Mouse (Mus musculus) lung, adult 2 months (tissue): ENCODE measurements at regions not wholly inside any gene's neighbourhood (a gene's known extent, or its start where the extent isn't known, plus 50 kb on each side); places are given as distances from the start of the nearest gene placed in this dataset.

Experiments
- CTCF ChIP-seq: fragments of 200-500 bp; IDR thresholded peaks from 2 replicates; pipeline ENCODE4 v1.5.1; 2011; ENCODE audit warnings: mild to moderate bottlenecking, low read length, control low read depth; ENCODE audit not compliant: insufficient read depth
- POLR2A ChIP-seq: fragments of 200-500 bp; IDR thresholded peaks from 2 replicates; pipeline ENCODE4 v1.6.1; 2011; ENCODE audit warnings: low read depth, mild to moderate bottlenecking, control low read depth, low read length, borderline replicate concordance; ENCODE audit errors: extremely low read depth

DNA sequence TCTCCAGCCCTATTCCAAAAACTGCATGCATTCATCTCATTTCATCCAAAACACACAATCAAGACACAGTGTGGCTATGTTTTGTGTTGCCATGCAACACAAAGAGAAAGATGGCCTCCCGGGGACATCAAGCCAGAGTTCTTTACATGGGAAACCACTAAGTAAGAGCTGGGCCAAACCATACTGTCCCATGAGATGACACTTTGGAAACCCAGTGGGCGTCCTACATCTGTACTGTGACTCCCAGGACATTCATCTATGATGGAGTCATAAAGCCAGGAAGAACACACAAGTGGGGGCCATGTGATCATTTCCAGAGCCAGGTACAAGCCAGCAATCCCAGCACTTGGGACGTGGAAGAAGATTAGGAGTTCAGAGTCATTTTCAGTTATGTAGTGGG is 111.9 kb upstream of the Noct start:
- no peak for TF ChIP-seq POLR2A
- TF ChIP-seq CTCF: no peak
